Mouse (Mus musculus) right cerebral cortex, adult 18-20 months (tissue): ENCODE data around the gene Cers2.

Source experiments
- DNase-seq: peaks from one replicate; pipeline ENCODE4 v3.0.0; 2022; ENCODE audit warnings: mixed read lengths

Cers2 gene

DNA sequence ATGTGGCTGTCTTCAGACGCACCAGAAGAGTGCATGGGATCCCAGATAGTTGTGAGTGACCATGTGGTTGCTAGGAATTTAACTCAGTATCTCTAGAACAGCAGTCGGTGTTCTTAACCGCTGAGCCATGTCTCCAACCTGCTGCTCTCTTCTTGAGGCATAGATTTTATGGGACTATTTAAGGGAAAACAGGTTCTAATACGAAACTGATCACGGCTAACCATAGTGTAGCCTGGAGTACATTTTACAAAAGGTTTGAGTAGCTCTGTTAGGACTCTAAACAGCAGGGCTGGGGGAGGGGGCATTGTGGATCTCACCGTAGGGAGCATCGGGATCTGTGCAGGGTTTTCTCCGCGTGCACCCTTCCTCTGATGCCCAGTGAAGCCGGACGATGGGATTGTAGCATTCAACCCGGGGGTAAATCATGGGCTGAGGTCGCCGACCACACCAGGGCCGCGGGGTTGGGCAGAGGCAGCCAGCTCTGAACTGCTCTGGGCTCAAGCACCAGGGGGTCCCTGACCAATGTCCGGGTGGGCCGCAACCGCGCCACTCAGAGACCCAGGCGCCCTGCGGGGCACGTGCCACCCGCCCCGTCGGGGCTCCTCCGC, at the start of gene Cers2:
Gene Cers2, plus strand, starts transcription at position 306 of the 608 bp plus-strand sequence.
- no peak for DNase-seq

DNA sequence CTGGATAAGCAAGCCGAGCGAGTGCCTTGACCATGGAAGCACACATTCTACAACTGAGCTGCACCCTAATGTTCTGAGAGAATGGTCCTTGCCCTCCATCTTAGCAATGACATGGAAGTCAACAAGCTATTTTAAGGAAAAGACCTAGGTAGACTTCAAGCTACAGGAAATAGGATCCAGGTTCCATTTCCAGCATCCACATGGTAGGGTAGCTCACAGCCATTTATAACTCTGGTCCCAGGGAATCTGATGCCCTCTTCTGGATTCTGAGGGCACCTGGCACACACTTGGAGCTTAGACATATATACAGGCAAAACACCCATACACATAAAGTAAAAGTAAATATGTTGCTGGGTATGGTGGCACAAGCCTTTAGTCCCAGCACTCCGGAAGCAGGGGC, 48.5 kb upstream of the Cers2 start:
- DNase-seq: no peak

- no peak for DNase-seq
Observed at GRCm38 (mm10) chr3:95267855-95268254, 46.7 kb upstream of the Cers2 start.

GRCm38 (mm10) chr3:95269789-95270188, 44.8 kb upstream of the Cers2 start:
- peak; percentile 23 for DNase-seq

DNA sequence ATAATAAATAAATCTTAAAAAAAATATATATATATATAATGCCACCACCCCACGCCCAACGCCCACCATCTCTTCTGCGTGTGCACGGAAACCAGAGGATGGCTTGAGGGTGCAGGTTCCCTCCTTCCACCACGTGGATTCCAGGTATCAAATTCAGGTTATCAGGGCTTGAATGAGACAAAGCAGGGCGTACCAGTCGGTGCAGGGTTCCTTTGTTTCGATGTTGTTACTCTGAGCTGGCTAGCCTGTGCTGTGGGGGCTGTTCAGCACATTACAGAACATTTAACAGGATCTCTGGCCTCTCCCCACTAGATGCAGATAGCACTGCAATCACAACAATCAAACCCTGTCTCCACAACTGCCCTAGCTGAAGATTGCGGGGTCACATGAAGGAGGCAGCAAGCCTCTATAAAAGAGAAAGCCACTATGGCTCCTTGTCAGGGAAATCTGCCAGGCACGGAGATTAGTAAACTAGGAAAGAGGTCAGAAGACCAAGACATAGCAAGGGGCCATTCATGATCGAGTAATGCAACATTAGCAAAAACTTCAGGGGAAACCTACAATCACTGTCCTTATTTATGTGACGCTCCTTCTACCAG, 43.7 kb upstream of the Cers2 start:
- no peak for DNase-seq

GRCm38 (mm10) chr3:95273471-95273870, 41.1 kb upstream of the Cers2 start:
- DNase-seq: no peak

GRCm38 (mm10) chr3:95274453-95274852, 40.1 kb upstream of the Cers2 start:
- no peak for DNase-seq

DNA sequence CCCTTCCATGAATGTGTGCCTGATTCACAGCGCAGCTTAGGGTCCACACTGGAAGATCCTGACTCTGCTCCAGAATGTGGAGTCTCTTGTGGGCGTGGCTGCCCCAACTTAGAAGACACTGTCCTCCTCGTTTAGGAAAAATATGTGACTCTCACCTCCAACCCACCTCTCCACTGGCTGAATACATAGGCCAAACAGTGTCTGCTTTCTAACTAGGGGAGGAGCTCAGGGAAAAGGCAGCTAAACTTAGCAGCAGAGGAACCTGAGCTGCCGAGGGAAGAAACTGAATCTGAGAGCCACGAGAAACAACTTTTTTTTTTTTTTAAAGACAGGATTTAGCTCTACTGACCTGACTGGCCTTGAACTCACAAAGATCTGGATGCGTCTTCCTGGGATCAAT, 39.4 kb upstream of the Cers2 start:
- no peak for DNase-seq

GRCm38 (mm10) chr3:95276428-95276934, 38.1 kb upstream of the Cers2 start:
- DNase-seq: no peak

DNA sequence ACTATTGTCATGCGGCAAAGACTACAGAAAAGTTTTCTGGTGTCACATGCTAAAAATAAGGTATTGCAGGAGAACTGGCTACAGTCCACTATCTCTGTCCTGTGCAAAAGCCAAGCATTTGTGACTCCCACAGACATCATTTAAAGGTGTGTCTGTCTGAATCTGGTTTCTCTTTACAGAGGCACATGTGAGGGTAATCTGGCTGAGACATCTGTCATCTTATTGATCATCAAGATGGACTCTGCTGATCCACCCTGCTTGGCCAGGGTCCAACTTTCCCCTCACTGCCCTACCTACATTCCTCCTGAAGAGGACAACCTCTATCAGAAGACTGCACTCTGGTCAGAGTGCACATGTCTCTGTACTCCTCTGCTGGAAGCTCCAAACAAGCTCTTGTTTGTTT, 37.4 kb upstream of the Cers2 start:
- DNase-seq: no peak

- DNase-seq: no peak
Observed at GRCm38 (mm10) chr3:95280747-95281146, 33.8 kb upstream of the Cers2 start.

GRCm38 (mm10) chr3:95281216-95282126, 33.1 kb upstream of the Cers2 start, which contains the start of the genes Mindy1 and Prune1:
TSS of gene Mindy1 (plus strand) at chr3:95281345.
TSS of gene Prune1 (minus strand) at chr3:95282076.
- DNase-seq: peak; percentile 99

DNA sequence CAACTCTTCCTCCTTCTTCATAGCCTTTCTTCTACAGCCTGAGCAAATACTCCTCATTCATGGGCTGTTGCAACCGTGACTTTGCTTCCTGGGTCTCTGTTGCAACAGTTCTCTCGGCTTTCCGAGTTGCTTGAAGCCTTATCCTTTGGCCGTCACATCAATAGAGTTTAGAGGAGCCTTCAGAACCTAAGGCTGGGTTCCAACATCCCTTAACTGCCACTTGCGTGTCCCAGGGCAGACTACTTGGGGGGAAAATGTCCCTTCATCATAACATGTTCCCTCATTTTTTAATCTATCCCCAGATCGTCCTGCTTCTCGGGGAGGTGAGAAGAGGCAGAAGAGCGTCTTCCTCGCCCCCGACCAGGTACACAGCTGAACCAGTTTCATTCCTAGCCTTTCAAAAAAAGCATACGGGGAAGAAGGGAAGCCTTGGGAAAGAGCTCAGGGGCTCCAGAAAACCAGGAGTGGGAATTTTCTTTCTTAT, 32.2 kb upstream of the Cers2 start:
- DNase-seq: no peak

DNA sequence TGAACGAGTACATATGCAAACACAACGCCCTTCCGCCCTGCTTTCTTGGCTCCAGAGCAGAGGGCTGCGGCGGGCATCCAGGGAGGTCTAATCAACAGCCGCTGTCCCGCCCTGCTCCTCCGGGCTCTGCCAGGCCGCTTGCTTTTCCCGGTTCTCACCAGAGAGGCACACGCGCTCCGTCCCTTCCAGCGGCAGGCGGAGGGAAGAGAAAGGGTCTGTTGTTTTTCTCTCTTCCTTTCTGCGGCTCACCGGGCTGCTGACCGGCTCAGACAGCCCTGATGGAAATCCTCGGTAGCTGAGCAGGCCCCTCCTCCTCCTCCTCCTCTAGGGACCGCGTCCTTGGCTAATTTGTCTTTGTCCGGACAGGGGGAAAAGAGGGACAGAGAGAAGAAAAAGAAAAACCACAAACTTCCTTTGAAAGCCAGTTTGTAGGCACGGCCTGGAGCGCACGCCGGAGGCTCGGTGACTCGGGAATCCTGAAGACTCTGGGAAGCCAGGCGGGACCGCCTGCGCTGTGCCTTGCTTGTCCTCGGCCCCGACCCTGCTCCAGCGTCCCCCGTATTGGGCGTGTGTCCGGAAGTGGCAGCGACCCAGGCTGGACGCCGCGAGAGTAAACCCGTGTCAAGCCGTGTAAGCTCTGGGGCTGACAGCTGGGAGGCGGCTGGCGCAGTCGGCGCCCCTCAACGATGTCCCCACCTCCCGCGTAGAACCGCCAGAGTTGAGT, 31.6 kb upstream of the Cers2 start:
- peak; percentile 74 for DNase-seq

GRCm38 (mm10) chr3:95283589-95283941, 31.0 kb upstream of the Cers2 start:
- no peak for DNase-seq

DNA sequence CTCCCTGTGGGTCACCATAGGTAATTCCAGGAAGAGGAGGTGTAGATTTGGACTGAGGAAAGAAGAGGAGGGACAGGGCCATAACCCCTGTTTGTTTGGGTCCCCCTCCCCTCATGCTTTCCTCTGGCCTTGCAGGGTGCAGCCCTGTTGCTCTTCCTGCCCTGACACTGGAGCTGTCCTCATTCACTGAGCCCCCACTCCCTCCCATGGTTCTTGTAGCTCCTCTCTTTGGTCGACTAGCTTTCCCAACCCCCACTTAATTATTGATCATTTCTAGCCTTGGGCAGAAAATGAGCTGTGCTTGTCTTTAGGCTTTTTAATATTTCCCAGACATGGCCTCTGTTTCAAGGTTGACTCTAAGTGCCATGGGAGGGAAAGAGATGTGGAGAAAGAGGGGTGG, 30.5 kb upstream of the Cers2 start:
- DNase-seq: no peak

DNA sequence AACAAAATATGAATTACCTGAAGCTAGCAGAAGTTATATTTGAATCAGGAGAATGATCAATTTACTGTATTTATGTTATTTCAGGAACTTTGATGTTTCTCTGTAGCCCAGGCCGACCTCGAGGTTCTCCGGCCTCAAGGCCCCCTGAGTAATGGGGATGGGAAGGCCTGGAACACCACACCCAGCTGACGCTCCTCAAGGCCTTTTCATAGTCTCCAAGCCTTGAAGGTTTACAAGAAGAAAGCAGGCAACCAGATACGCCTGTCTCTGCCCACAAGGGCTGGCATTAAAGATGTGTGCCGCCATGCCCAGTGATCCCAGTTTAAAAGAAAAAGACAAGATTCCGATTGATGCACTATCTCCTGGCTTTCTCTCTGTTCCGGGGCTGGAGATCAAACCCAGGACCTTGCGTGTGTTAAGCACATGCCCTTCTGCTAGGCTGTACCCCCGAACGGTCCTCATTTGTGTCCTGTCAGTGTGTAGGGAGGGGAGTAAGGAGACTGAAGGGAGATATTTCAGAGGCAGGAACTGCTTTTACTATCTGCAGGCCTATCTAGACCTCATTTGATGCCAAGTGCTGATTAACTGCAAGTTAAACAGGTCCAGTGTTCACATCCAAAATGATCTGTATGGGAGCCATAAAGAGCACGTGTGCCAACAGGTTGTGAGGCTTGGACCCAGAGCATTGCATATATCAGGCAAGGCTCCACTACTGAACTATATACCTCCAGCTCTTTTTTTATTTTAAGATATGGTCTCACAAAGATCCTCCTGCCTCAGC, 29.9 kb upstream of the Cers2 start:
- no peak for DNase-seq

DNA sequence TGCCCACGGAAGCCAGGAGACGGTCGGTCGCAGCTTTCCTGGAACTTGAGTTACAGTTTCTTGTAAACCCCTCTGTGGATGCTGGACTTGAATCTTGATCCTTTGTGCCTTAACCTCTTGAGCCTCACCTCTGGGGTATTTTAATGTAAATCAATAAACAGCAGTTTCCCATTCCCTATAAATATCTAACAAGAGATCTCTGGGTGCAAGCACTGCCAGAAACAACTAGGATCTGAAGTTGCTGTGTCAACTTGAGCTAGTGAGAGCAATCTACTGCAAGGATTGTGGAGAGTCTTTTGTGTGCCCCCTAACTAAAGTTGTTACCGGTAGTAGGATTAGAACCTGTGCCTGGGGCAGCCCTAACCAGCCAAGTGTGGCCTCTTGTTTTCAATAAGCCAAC, 29.2 kb upstream of the Cers2 start:
- DNase-seq: no peak

- no peak for DNase-seq
Observed at GRCm38 (mm10) chr3:95286011-95286410, 28.6 kb upstream of the Cers2 start.

- no peak for DNase-seq
Observed at GRCm38 (mm10) chr3:95286510-95286909, 28.1 kb upstream of the Cers2 start.

- no peak for DNase-seq
Observed at GRCm38 (mm10) chr3:95287541-95287940, 27.1 kb upstream of the Cers2 start.

GRCm38 (mm10) chr3:95289419-95289818, 25.2 kb upstream of the Cers2 start:
- no peak for DNase-seq
